Mouse (Mus musculus) G1E (cell line): Measurements from ENCODE around the gene Adam1b.

Experiments used
- CTCF ChIP-seq: IDR thresholded peaks from 2 replicates; pipeline ENCODE4 v1.5.1; 2012; ENCODE audit warnings: low read depth, low read length, inconsistent platforms, mixed read lengths
- GATA1 ChIP-seq: IDR thresholded peaks from 2 replicates; pipeline ENCODE4 v1.6.1; 2012; ENCODE audit warnings: borderline replicate concordance, low read length, inconsistent platforms, mixed read lengths
- GATA2 ChIP-seq: IDR thresholded peaks from 2 replicates; pipeline ENCODE4 v1.6.1; 2012; ENCODE audit warnings: low read depth, low read length, inconsistent platforms, borderline replicate concordance
- POLR2AphosphoS5 ChIP-seq: IDR thresholded peaks from 2 replicates; pipeline ENCODE4 v1.6.1; 2012; ENCODE audit warnings: low read depth, low read length, inconsistent platforms; ENCODE audit not compliant: insufficient replicate concordance
- TAL1 ChIP-seq: conservative IDR thresholded peaks from 2 replicates; pipeline ENCODE4 v1.6.1; 2012; ENCODE audit warnings: low read depth, low read length, inconsistent platforms, mixed read lengths

DNA sequence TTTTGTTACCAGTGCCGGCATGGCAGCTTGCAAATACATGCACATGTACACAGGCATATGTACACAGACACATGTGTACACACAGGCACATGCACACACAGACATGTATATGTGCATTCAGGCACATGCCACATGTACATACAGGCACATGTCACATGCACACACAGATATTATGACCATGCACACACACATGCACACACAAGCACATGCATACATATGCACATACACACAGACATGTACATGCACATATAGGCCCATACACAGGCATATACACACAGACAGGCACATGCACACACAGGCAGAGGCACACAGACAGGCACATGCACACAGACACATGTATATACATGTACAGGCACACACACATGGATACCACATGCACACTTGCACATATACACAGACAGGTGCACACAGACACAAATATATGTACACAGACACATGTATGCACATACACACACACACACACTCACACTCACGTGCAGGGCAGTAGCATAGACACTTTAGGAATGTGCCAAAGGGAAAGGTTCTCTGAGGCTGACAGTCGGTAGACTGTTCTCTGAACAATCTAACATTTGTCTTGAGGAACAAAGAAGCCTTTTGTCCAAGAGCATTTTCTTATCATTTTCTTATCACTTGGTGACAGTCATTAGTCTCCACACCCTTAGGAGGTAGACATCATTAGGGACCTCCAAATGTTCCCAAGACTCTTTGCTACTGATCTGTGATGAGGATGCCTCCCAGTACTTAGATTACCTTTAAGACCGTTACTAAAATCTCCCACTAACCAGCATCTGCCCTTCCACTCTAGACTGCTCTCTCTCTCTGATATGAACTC lies 41.7 kb downstream of the Adam1b start:
- no peak for TF ChIP-seq CTCF
- TF ChIP-seq GATA2 = no peak
- no peak for TF ChIP-seq TAL1
- TF ChIP-seq GATA1 = no peak
- TF ChIP-seq POLR2AphosphoS5 = no peak
